Mouse (Mus musculus) thymus, adult 2 months (tissue): ENCODE measurements around the gene Syf2.

Source experiments
- CTCF ChIP-seq: fragments of 200-500 bp; IDR thresholded peaks from 2 replicates; pipeline ENCODE4 v1.5.1; 2012; ENCODE audit warnings: mild to moderate bottlenecking, control low read depth, low read length, moderate library complexity, borderline replicate concordance; ENCODE audit not compliant: control insufficient read depth, poor library complexity, insufficient read depth; ENCODE audit errors: extremely low read depth
- POLR2A ChIP-seq: fragments of 200-500 bp; IDR thresholded peaks from 2 replicates; pipeline ENCODE4 v1.6.1; 2012; ENCODE audit warnings: mild to moderate bottlenecking, low read length, control low read depth, moderate library complexity; ENCODE audit not compliant: control insufficient read depth, poor library complexity, insufficient read depth; ENCODE audit errors: extremely low read depth

DNA sequence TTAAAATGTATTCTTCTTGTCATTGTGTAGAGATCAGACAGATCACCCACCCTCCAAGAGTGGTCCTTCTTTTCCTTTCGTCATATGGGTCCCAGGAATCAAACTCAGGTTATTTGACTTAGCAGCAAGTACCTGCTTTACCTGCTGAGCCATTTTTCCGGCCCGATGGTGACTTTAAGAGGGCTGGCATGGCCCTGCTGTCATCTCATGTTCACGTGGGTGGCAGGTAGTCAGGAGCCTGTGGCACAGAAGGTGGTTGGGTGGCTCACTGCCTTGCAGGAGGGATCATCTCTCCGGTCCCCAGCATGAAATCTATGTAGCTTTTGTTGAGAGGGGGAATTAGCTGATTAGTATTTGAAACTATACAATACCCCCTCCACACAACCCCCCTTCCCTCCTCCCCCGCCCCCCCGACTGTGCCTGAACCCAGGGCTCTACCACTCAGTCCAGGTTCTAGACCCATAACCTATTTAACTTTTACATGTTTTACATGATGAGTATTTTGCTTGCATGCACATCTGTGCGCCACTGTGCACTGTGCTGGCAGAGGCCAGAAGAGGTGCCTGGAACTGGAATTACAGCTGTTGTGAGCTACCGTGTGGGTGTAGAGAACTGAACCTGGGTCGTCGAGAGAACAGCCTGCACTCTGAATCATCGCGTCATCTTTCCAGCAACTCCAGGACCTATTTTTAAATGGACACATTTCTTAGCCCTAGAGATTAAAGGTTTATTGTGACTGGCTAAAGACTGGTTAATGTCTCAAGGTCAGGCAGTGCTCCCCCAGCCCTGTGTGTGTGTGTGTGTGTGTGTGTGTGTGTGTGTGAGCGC lies 15.3 kb upstream of the Syf2 start:
- TF ChIP-seq CTCF (no peak), POLR2A (no peak)
